Mouse (Mus musculus) ES-Bruce4 (cell line): ENCODE measurements around the gene Celsr2.

Source experiments
- CTCF ChIP-seq: IDR thresholded peaks from one replicate; pipeline ENCODE4 v1.8.1; 2011; ENCODE audit warnings: low read depth, low read length
- POLR2A ChIP-seq: IDR thresholded peaks from one replicate; pipeline ENCODE4 v1.8.1; 2011; ENCODE audit warnings: low read length; ENCODE audit not compliant: insufficient read depth

- TF ChIP-seq CTCF (no peak), POLR2A (no peak)
These were observed 33.1 kb downstream of the Celsr2 start for GRCm38 (mm10) chr3:108381945-108382875.
